7 mouse cellular contexts compared by ENCODE assay signal in the genomic region with DNA sequence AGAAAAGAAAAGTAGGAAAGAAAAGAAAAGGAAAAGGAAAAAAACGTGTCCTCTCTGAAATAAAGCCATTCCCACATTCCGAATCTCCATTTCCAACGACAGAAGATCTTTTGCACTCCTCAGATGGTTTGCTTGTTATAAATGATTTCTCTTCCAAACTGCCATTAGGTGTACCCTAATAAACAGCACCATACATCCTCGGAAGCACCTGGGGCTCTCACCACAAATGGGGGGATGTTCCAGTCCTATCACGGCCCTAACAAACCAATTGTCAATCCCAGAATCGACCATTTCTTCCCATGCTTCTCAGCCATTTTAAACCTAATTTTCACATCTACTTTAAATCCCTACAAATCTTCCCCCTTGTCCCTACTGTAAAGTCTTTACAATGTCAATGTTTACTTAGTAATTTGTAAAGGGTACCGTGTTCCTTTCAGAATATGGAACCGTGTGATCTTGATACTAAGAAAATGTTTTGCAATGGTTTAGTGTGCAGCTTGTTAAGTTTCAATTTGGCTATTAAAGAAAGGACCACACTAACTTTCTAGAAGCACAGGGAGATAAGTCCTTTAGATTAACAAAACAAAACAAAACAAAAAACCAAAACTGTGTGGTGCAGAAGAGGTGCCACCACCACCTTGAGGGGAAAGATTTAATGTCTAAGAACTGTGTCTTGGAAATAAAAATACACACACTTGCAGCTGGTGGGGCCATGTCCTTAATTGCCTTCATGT.
DNase-seq lines count a peak whose midpoint lies in the region; ATAC-seq and TF ChIP-seq lines count a peak whose summit lies in the region.

No protein-coding gene starts in this region.

- WGBS in forebrain, embryonic 13.5 days, result 15% methylated on average over 8 of the region's 8 CpGs
- WGBS in liver, embryonic 12.5 days (ENCODE audit: insufficient replicate concordance), result 31% methylated on average over 8 of the region's 8 CpGs

- H3K4me3 ChIP-seq in testis, adult 2 months (ENCODE audit: control insufficient read depth, low read depth, low read length), result no peak overlapping the region
- peak overlapping the region; percentile 34 for H3K4me3 ChIP-seq in forebrain, embryonic 13.5 days
- peak overlapping the region; percentile 59 for H3K4me3 ChIP-seq in liver, embryonic 12.5 days

- peak overlapping the region; percentile 67 for H3K9ac ChIP-seq in forebrain, embryonic 13.5 days
- peak overlapping the region; percentile 73 for H3K9ac ChIP-seq in liver, embryonic 12.5 days

- no peaks in the 10 kb centered on the region for H3K9me3 ChIP-seq in forebrain, embryonic 13.5 days (replicated peaks)
- H3K9me3 ChIP-seq in liver, embryonic 12.5 days (replicated peaks), result no peaks in the 10 kb centered on the region

- peak overlapping the region; percentile 66 for H3K4me2 ChIP-seq in forebrain, embryonic 13.5 days
- peak overlapping the region; percentile 83 for H3K4me2 ChIP-seq in liver, embryonic 12.5 days

- TF ChIP-seq POLR2A in testis, adult 2 months (IDR thresholded peaks at IDR 0.05; ENCODE audit: control insufficient read depth, low read depth, low read length), result no peak

- TF ChIP-seq CTCF in testis, adult 2 months (IDR thresholded peaks at IDR 0.05; ENCODE audit: control insufficient read depth, insufficient read depth, insufficient replicate concordance, low read depth, low read length), result no peak

- no peak for DNase-seq in testis, postnatal 14 days (ENCODE audit: low spot score)
- DNase-seq in right cerebral cortex, postnatal 36 days (ENCODE audit: low spot score in 2 of 2), result no peak
- DNase-seq in urinary bladder, postnatal 4 days (ENCODE audit: low spot score in 2 of 2), result no peak
- no peak for DNase-seq in thymus, adult 18-20 months

- ATAC-seq in forebrain, embryonic 13.5 days, result no peak
- no peak for ATAC-seq in liver, embryonic 12.5 days

- no peaks in the 10 kb centered on the region for H3K36me3 ChIP-seq in testis, adult 2 months (ENCODE audit: control insufficient read depth, insufficient read depth, low read length)
- no peaks in the 10 kb centered on the region for H3K36me3 ChIP-seq in forebrain, embryonic 13.5 days (ENCODE audit: poor library complexity, severe bottlenecking)
- no peaks in the 10 kb centered on the region for H3K36me3 ChIP-seq in liver, embryonic 12.5 days

- H3K4me1 ChIP-seq in testis, adult 2 months (ENCODE audit: control insufficient read depth, insufficient read depth, low read length), result peaks cover 9% of the 10 kb centered on the region
- H3K4me1 ChIP-seq in forebrain, embryonic 13.5 days, result peaks cover 18% of the 10 kb centered on the region
- peaks cover 35% of the 10 kb centered on the region for H3K4me1 ChIP-seq in liver, embryonic 12.5 days

- H3K27ac ChIP-seq in testis, adult 2 months (ENCODE audit: control insufficient read depth, insufficient read depth, low read depth, low read length), result peak overlapping the region; percentile 69
- peak overlapping the region; percentile 92 for H3K27ac ChIP-seq in forebrain, embryonic 13.5 days
- H3K27ac ChIP-seq in liver, embryonic 12.5 days, result peak overlapping the region; percentile 79; the same call in 1 of the 2 replicates

- no peaks in the 10 kb centered on the region for H3K27me3 ChIP-seq in testis, adult 2 months (ENCODE audit: control insufficient read depth, insufficient read depth, low read length)
- H3K27me3 ChIP-seq in forebrain, embryonic 13.5 days, result no peaks in the 10 kb centered on the region
- H3K27me3 ChIP-seq in liver, embryonic 12.5 days (replicated peaks), result peaks cover 6% of the 10 kb centered on the region; the same call in 1 of the 2 replicates
